Mouse (Mus musculus) MEL-GATA-1-ER (cell line): ENCODE measurements around the gene Kcnn3.

ENCODE experiments used
- DNase-seq: peaks from one replicate; pipeline ENCODE4 v3.0.0-alpha.2; 2012; ENCODE audit warnings: low read depth; ENCODE audit errors: extremely low read depth

Gene Kcnn3

DNA sequence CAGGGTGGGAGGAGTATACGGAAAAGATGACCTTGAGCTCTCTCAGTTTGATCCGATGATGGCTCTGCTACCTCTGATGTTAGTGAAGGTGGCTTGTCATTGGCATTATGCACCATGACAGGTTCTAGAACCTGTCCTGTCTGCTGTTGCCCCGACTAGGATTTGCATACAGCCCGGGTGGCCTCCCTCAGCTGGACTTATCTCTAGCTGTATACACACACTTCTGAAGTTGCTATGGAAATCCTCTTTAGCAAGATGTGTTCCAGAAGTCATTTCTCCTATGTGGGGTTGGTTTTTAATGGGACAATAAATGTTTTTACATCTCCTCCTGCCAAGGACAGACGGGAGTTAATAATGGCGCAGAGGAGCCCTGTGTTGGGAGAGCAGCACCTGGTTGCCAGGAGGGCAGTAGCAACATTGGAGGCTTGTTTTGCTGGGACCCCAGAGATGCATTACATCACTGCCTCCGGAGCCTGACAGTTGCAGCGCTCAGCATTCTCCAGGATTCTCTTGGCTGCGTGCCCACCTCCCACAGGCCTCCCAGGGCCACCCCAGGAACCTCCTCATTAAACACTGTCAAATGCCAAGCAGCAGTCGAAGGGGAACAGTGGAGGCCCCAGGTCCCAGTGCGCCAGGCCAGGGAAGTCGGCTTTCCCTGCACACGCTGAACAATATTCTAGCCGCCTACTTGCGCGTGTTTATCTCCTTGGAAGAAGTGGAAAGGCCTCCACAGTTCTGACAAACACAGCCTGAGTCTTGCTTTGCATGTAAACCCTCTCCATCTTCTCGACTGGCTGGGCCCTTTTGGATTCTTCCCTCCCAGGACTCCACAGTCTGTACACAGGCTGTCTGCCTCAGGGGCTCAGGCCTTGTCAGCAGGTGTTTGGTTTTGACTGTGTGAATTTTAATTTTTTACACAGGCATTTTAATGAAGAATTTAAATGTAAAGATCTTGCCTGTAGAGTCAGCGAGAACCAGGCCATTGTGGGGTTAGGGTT lies 93.9 kb downstream of the Kcnn3 start:
- DNase-seq = no peak

DNA sequence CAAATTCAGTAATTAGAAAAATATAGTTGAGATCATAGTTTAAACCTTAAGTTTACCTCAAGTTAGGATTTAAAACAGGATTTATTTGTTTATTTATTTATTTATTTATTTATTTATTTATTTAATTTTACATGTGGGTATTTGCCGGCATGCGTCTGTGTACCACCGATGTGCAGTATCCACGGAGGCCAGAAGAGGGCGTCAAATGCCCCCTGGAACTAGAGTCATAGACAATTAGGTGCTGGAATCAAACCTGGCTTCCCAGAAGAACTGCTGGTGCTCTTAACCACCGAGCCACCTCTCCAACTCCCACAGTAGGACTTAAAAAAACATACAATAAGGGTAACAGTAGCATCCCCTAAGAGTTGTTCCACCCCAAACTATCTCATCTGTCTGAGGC lies 96.9 kb downstream of the Kcnn3 start:
- peak; percentile 11 for DNase-seq

DNA sequence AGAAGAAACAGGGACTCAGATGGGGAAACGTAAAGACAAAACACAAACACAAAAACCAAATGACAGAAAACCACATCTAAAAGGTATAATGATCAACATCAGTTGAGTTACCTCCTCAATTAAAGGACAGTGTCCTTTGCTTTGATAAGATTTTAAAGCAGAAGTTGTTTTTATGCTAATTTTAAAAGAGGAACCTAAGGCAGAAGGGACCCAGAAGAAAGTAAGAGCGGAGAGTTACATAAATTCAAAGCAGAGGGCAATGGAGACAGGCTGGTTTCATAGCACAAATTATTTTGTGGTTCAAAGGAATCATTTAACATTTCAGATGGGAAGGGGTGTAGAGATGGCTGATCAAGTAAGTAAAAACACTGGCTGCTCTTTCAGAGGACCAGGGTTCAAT lies 97.4 kb downstream of the Kcnn3 start:
- DNase-seq = no peak

DNA sequence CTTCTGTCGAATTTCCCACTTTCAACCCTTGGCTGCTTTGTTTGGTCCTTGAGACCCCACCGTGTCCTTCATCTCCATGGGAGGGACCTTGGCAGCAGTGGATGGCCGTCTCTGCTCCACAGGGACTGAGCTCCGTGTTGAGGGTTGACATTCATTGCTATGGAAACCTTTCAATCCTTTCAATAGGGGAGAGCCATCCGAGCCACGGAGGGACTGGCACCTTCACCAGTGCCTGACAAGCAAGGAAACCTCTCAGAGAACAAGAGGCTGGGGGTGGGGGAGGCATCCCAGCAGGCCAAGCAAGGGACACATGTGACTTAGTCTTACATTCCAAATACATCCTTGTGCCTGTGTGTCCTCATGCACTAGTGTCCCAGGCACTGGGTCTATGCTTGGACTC lies 102.9 kb downstream of the Kcnn3 start:
- DNase-seq = no peak

DNA sequence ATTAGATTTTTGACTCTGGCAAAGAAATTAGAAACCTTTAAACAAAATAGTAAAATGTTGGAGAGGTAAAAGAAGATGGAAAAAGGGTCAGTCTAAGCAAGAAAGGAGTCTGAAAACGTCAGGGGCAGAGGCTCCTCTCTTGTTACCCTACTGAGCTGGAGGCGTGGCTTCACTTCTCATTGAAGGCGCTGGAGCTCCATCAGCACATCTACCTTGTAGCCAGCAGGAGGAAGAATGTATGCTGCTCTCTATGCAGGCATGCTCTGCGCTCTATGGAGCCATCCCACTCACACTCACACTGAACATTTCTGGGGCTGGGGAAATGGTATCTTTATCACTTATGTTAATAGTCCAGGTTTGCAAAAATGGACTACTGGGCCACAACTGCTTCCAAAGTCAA lies 103.6 kb downstream of the Kcnn3 start:
- no peak for DNase-seq

DNA sequence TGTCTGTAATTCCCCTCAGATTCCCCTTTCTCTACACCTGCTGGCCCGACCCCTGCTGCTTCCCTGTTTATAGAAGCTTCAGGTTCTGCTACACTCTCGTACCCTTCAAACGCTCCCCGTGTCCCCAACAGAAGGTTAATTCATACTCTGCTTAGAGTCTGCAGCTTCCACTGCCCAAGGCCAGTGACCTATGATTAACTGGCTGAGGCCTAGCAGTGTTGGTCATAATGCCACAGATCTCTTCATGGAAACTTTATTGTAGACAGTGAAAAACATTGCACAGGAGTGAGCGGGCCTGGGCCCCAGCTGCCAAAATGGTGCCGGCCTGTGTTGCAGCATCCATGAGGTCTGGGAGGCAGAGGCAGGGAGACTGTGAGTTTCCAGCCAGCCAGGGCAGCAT lies 104.0 kb downstream of the Kcnn3 start:
- no peak for DNase-seq

GRCm38 (mm10) chr3:89624814-89625445 lies 105.0 kb downstream of the Kcnn3 start:
- no peak for DNase-seq

- no peak for DNase-seq
These were observed 106.6 kb downstream of the Kcnn3 start for GRCm38 (mm10) chr3:89626556-89626955.

DNA sequence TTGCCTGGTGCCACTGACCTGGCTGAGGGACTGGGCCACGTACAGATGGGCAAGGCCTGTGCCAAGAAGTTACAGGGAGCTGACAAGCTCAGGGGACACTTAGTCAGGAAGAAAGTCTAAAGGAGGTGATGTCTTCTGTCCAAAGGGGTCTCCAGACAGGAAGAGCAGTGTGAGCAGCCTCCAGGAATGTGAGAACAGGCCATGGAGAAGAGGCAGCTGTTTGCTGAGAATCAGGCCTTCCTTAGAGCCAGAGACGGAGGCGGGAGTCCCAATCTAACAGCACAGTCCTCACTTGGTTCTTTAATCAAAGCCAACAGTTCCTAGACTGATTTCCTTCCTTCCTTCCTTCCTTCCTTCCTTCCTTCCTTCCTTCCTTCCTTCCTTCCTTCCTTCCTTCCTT lies 109.8 kb downstream of the Kcnn3 start:
- no peak for DNase-seq

GRCm38 (mm10) chr3:89631750-89632149 lies 111.8 kb downstream of the Kcnn3 start:
- DNase-seq = no peak

- no peak for DNase-seq
These were observed 113.6 kb downstream of the Kcnn3 start for GRCm38 (mm10) chr3:89633531-89633930.

DNA sequence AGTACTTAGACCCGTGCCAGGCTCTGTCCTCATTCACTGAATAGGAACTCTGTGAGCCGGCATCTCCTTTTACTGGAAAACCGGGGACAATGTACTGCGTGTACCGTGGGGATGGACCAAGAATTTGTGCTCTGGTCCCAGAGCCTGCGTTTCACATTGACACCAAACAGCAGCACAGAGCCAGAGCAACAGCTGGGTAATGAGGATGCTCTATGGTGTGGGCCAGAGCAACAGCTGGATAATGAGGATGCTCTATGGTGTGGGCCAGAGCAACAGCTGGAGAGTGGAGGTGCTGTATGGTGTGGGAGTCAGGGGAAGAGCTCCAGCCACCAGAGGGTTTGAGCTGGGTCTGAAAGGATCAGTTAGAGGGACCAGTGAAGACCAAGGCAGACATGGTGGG lies 114.0 kb downstream of the Kcnn3 start:
- no peak for DNase-seq

- DNase-seq = no peak
These were observed 120.8 kb downstream of the Kcnn3 start for GRCm38 (mm10) chr3:89640804-89641203.

- peak; percentile 53 for DNase-seq
These were observed 123.4 kb downstream of the Kcnn3 start for GRCm38 (mm10) chr3:89643391-89643790.

- DNase-seq = no peak
These were observed 126.9 kb downstream of the Kcnn3 start for GRCm38 (mm10) chr3:89646813-89647255.

DNA sequence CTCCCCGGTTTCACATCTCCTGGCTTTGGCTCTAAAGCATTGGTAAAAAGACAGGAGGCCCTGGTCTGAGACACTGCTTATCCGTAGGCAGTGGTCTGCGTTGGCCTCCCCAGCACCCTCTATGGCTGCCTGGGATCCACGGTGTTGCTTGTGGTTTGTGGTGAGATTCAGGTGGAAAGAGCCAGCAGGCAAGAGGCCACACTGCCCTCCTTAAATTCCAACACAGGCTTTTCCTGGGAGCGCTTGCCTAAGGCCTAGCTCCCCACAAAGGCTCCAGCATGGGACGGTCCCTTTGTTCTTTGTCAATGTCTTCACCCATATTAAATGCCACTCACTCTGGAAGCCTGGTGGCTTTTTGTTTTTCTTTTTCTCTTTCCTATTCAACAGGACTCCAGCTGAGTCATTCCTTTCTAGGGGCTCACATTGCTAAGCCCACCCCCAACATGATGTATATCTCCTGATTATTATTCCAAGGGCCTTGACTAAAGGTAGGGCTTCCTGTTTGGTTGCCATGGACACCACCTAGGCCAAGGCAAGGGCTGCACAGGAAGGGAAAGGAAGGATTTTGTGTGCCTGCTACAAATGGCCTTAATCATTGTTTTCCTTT lies 127.4 kb downstream of the Kcnn3 start:
- DNase-seq = no peak

DNA sequence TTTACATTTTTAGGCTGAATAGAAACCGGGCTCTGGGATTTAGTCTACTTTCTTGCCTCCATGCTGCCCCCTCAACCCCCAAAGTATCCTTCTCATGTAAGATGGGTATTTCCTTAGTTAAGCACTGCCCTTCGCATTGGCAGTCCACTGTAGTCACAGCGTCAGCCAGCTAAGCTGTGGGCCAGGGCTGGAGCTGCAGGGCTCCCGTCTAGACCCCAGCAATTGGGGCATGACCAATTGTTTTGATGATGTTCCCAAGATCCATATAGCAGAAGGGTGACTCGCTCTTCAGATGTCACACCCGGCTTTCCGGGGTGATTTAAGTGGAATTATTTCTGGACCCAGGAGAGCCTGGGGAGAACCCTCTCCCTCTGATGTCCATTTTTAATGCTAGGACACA lies 129.9 kb downstream of the Kcnn3 start:
- DNase-seq = no peak

- DNase-seq = no peak
These were observed 133.4 kb downstream of the Kcnn3 start for GRCm38 (mm10) chr3:89653231-89653954.

DNA sequence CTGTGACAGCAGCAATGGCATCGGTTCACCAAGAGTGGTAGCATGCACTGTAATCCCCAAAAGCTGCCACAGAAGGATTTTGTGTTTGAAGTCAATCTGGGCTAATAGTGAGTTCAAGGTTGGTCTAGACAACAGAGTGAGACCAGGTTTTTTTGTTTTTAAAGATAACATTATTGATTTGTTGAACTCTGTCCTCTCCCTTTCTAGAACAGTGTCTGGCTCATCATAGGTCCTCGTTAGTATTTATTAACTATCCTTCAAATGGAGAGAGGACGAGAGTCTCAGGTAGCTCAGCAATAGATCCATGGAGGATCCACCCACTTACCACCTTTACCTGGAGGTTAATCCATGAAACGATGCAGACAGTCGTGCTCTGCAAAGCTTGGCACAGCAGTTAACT lies 137.1 kb downstream of the Kcnn3 start:
- no peak for DNase-seq

DNA sequence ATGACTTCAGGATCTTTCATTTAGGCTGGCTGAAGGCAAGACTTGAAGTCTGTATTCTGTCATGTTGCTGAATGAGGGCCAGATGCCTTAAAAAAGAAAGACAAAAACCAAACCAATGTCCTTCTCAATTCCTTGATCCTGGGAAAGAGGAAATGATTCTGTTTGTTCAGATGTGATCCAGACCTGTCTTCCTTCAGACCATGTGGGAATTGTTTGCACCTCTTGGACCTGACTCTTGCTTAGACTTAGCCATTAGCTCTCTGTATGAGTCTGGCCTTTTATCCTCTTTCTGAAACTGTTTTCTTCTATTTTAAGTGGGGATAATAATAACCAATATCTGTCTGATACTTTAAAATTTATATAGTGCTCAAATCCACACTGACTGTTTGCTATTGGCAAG lies 138.5 kb downstream of the Kcnn3 start:
- DNase-seq = no peak

GRCm38 (mm10) chr3:89659938-89660620 lies 140.1 kb downstream of the Kcnn3 start:
- no peak for DNase-seq
